Mouse (Mus musculus) adrenal gland (tissue): ENCODE measurements around the gene Vmn2r2.

Experiments
- intact Hi-C: fragments of 180-260 bp; cut with DNase I; formaldehyde crosslinking; loops from one replicate; pipeline ENCODE4 v1.15.1; 2025
- long read RNA-seq, 2 experiments: library from polyadenylated mRNA; unstranded; transcript quantifications; one replicate each; pipeline ENCODE4 v2.0.0; 2020; ENCODE audit warnings: borderline replicate concordance in 1 of 2; ENCODE audit not compliant: insufficient replicate concordance in 1 of 2

The Vmn2r2 gene
- long read RNA-seq, experiment 1 = 0 reads
- long read RNA-seq, experiment 2 = 0 reads

- intact Hi-C loops = no loop called here
These were observed at the start of gene Vmn2r2 for GRCm38 (mm10) chr3:64141878-64142508. Gene Vmn2r2, minus strand, starts transcription at chr3:64141928.

GRCm38 (mm10) chr3:64113352-64114046 lies 28.2 kb downstream of the Vmn2r2 start:
- intact Hi-C loops = no loop called here

- intact Hi-C loops = no loop called here
These were observed 29.0 kb downstream of the Vmn2r2 start for GRCm38 (mm10) chr3:64112707-64113106.

- intact Hi-C loops = no loop called here
These were observed 60.5 kb downstream of the Vmn2r2 start, which contains the start of gene Vmn2r1 for GRCm38 (mm10) chr3:64081247-64081646. Gene Vmn2r1, plus strand, starts transcription at chr3:64081547.
